Mouse (Mus musculus) midbrain, embryonic 13.5 days (tissue): ENCODE data around the gene Grap2. TPM values are rescaled to one million over a fixed set of nuclear protein-coding genes. Genes with fewer than 3 reads are reported as not detected.

Experiments used
- ATAC-seq: fragments of 200-750 bp; cut with Nextera tagmentation; 2 replicates; pipeline ENCODE4 v1.8.0; 2017; ENCODE audit warnings: mild to moderate bottlenecking, moderate TSS enrichment, moderate library complexity
- H3K27ac ChIP-seq: fragments of 300-500 bp; sonication (generic); 2 replicates; pipeline ENCODE4 v1.5.1; 2015; ENCODE audit warnings: inconsistent platforms, mild to moderate bottlenecking, moderate library complexity
- H3K27me3 ChIP-seq: fragments of 300-500 bp; sonication (generic); 2 replicates; pipeline ENCODE4 v1.6.1; 2015; ENCODE audit warnings: mild to moderate bottlenecking, inconsistent platforms
- H3K36me3 ChIP-seq: fragments of 300-500 bp; sonication (generic); 2 replicates; pipeline ENCODE4 v1.6.1; 2015; ENCODE audit warnings: mild to moderate bottlenecking, inconsistent platforms
- H3K4me1 ChIP-seq: fragments of 300-500 bp; sonication (generic); replicated peaks from 2 replicates; pipeline ENCODE4 v1.6.1; 2015; ENCODE audit warnings: inconsistent platforms
- H3K4me2 ChIP-seq: fragments of 300-500 bp; sonication (generic); replicated peaks from 2 replicates; pipeline ENCODE4 v1.6.1; 2015; ENCODE audit warnings: moderate library complexity, mild to moderate bottlenecking, inconsistent platforms
- H3K4me3 ChIP-seq: fragments of 300-500 bp; sonication (generic); replicated peaks from 2 replicates; pipeline ENCODE4 v1.5.1; 2015; ENCODE audit warnings: mild to moderate bottlenecking, inconsistent platforms
- H3K9ac ChIP-seq: fragments of 300-500 bp; sonication (generic); replicated peaks from 2 replicates; pipeline ENCODE4 v1.6.1; 2015; ENCODE audit warnings: mild to moderate bottlenecking, inconsistent platforms
- H3K9me3 ChIP-seq: fragments of 300-500 bp; sonication (generic); 2 replicates; pipeline ENCODE4 v1.6.1; 2016; ENCODE audit warnings: mild to moderate bottlenecking, inconsistent platforms
- WGBS: fragments of 180-500 bp; shearing (Covaris S2); methylation state at CpG from one replicate; pipeline ENCODE4 v1.1.7; 2015; 5-methylcytosine and 5-hydroxymethylcytosine counted together
- polyA plus RNA-seq: library from polyadenylated mRNA; unstranded; fragments of >200 nt; fragmentation: Nextera tagmentation; extraction: Ambion mirVana; gene quantifications from 2 replicates; pipeline ENCODE4 v1.2.1, GENCODE M21; 2015

The Grap2 gene
- polyA plus RNA-seq, 1 experiment from 2014 or later = 1.0 TPM

- Histone ChIP-seq H3K9ac (no peak overlapping the region), H3K4me3 (no peak overlapping the region), H3K27ac (no peak overlapping the region), H3K4me1 (peaks cover 10% of the 10 kb centered on the region), H3K4me2 (no peak overlapping the region), H3K27me3 (no peaks in the 10 kb centered on the region), H3K36me3 (no peaks in the 10 kb centered on the region), H3K9me3 (no peaks in the 10 kb centered on the region)
- WGBS = 84% methylated on average over 2 of the region's 2 CpGs
- ATAC-seq = no peak
These were observed 58.9 kb downstream of the Grap2 start for GRCm38 (mm10) chr15:80631311-80631710.

- WGBS = 86% methylated on average over 13 of the region's 13 CpGs
- Histone ChIP-seq H3K9ac (no peak overlapping the region), H3K27ac (no peak overlapping the region), H3K4me3 (no peak overlapping the region), H3K36me3 (no peaks in the 10 kb centered on the region), H3K4me1 (peaks cover 10% of the 10 kb centered on the region), H3K9me3 (no peaks in the 10 kb centered on the region), H3K27me3 (no peaks in the 10 kb centered on the region), H3K4me2 (no peak overlapping the region)
- ATAC-seq = no peak
These were observed 60.0 kb downstream of the Grap2 start for GRCm38 (mm10) chr15:80632280-80632893.

- no peaks in the 10 kb centered on the region for H3K36me3 ChIP-seq
- 63% methylated on average over 11 of the region's 11 CpGs for WGBS
- H3K4me2 ChIP-seq = no peak overlapping the region
These were observed 62.2 kb downstream of the Grap2 start for GRCm38 (mm10) chr15:80634391-80635193.

GRCm38 (mm10) chr15:80636757-80637372, 64.5 kb downstream of the Grap2 start:
- H3K27me3 ChIP-seq = 0 out of 2 replicates have a peak, but pooled peaks cover 3% of the 10 kb centered on the region
- 70% methylated on average over 13 of the region's 13 CpGs for WGBS

More at GRCm38 (mm10) chr15:80634391-80635193, 62.2 kb downstream of the Grap2 start:
- ATAC-seq = no peak
- no peak overlapping the region for H3K4me3 ChIP-seq
- H3K9ac ChIP-seq = no peak overlapping the region
- no peaks in the 10 kb centered on the region for H3K9me3 ChIP-seq
- H3K27ac ChIP-seq = no peak overlapping the region
- H3K27me3 ChIP-seq = 0 out of 2 replicates have a peak, but pooled peaks cover 3% of the 10 kb centered on the region
- H3K4me1 ChIP-seq = peaks cover 10% of the 10 kb centered on the region

GRCm38 (mm10) chr15:80639071-80639702, 66.8 kb downstream of the Grap2 start:
- ATAC-seq = no peak

More at GRCm38 (mm10) chr15:80636757-80637372, 64.5 kb downstream of the Grap2 start:
- Histone ChIP-seq H3K4me1 (no peaks in the 10 kb centered on the region), H3K27ac (no peak overlapping the region), H3K36me3 (no peaks in the 10 kb centered on the region), H3K9me3 (no peaks in the 10 kb centered on the region), H3K9ac (no peak overlapping the region), H3K4me2 (no peak overlapping the region), H3K4me3 (no peak overlapping the region)
- no peak for ATAC-seq

GRCm38 (mm10) chr15:80639874-80640273, 67.5 kb downstream of the Grap2 start:
- Histone ChIP-seq H3K36me3 (no peaks in the 10 kb centered on the region), H3K4me1 (no peaks in the 10 kb centered on the region; the same call in 1 of the 2 replicates), H3K9me3 (no peaks in the 10 kb centered on the region), H3K27ac (no peak overlapping the region), H3K4me3 (no peak overlapping the region), H3K9ac (no peak overlapping the region), H3K27me3 (0 out of 2 replicates have a peak, but pooled peaks cover 3% of the 10 kb centered on the region), H3K4me2 (no peak overlapping the region)
- 85% methylated on average over 3 of the region's 3 CpGs for WGBS
- ATAC-seq = no peak

More at GRCm38 (mm10) chr15:80639071-80639702, 66.8 kb downstream of the Grap2 start:
- 0 out of 2 replicates have a peak, but pooled peaks cover 3% of the 10 kb centered on the region for H3K27me3 ChIP-seq
- H3K4me1 ChIP-seq = no peaks in the 10 kb centered on the region; the same call in 1 of the 2 replicates
- H3K36me3 ChIP-seq = no peaks in the 10 kb centered on the region
- H3K4me2 ChIP-seq = no peak overlapping the region
- no peak overlapping the region for H3K27ac ChIP-seq
- H3K9me3 ChIP-seq = no peaks in the 10 kb centered on the region
- WGBS = 62% methylated on average over 11 of the region's 11 CpGs
- no peak overlapping the region for H3K9ac ChIP-seq
- no peak overlapping the region for H3K4me3 ChIP-seq

GRCm38 (mm10) chr15:80641702-80642435, 69.5 kb downstream of the Grap2 start:
- no peaks in the 10 kb centered on the region for H3K9me3 ChIP-seq
- H3K27ac ChIP-seq = no peak overlapping the region
- no peak overlapping the region for H3K9ac ChIP-seq
- no peak overlapping the region for H3K4me3 ChIP-seq
- 0 out of 2 replicates have a peak, but pooled peaks cover 3% of the 10 kb centered on the region for H3K27me3 ChIP-seq
- 83% methylated on average over 2 of the region's 2 CpGs for WGBS
- no peaks in the 10 kb centered on the region; the same call in 1 of the 2 replicates for H3K4me1 ChIP-seq
- no peak overlapping the region for H3K4me2 ChIP-seq
- no peaks in the 10 kb centered on the region for H3K36me3 ChIP-seq
- no peak for ATAC-seq

GRCm38 (mm10) chr15:80645006-80645797, 72.8 kb downstream of the Grap2 start:
- WGBS = 88% methylated on average over 17 of the region's 17 CpGs
- Histone ChIP-seq H3K9ac (no peak overlapping the region), H3K27me3 (no peaks in the 10 kb centered on the region), H3K4me1 (peaks cover 3% of the 10 kb centered on the region), H3K27ac (no peak overlapping the region), H3K4me2 (no peak overlapping the region), H3K4me3 (no peak overlapping the region), H3K36me3 (no peaks in the 10 kb centered on the region), H3K9me3 (no peaks in the 10 kb centered on the region)
- ATAC-seq = no peak

- H3K9me3 ChIP-seq = no peaks in the 10 kb centered on the region
- WGBS = 77% methylated on average over 15 of the region's 15 CpGs
- peaks cover 11% of the 10 kb centered on the region; the same call in 1 of the 2 replicates for H3K4me1 ChIP-seq
- no peak for ATAC-seq
- H3K27ac ChIP-seq = no peak overlapping the region
- H3K36me3 ChIP-seq = no peaks in the 10 kb centered on the region
- H3K9ac ChIP-seq = no peak overlapping the region
- H3K4me3 ChIP-seq = no peak overlapping the region
- no peaks in the 10 kb centered on the region for H3K27me3 ChIP-seq
- H3K4me2 ChIP-seq = no peak overlapping the region
These were observed 76.7 kb downstream of the Grap2 start for GRCm38 (mm10) chr15:80648977-80649606.

GRCm38 (mm10) chr15:80650412-80650811, 78.0 kb downstream of the Grap2 start:
- no peaks in the 10 kb centered on the region for H3K9me3 ChIP-seq
- no peak overlapping the region for H3K4me3 ChIP-seq
- no peaks in the 10 kb centered on the region for H3K36me3 ChIP-seq
- H3K4me1 ChIP-seq = peaks cover 11% of the 10 kb centered on the region; the same call in 1 of the 2 replicates
- H3K4me2 ChIP-seq = no peak overlapping the region
- ATAC-seq = no peak
- no peaks in the 10 kb centered on the region for H3K27me3 ChIP-seq
- H3K9ac ChIP-seq = no peak overlapping the region
- WGBS = 84% methylated on average over 2 of the region's 2 CpGs
- no peak overlapping the region for H3K27ac ChIP-seq
